Mouse (Mus musculus): ENCODE measurements at regions not wholly inside any gene's neighbourhood (a gene's known extent, or its start where the extent isn't known, plus 50 kb on each side); places are given as distances from the start of the nearest gene placed in this dataset.
A peak's percentile ranks its signal among the peaks of the same experiment; 100 is the strongest.

DNA sequence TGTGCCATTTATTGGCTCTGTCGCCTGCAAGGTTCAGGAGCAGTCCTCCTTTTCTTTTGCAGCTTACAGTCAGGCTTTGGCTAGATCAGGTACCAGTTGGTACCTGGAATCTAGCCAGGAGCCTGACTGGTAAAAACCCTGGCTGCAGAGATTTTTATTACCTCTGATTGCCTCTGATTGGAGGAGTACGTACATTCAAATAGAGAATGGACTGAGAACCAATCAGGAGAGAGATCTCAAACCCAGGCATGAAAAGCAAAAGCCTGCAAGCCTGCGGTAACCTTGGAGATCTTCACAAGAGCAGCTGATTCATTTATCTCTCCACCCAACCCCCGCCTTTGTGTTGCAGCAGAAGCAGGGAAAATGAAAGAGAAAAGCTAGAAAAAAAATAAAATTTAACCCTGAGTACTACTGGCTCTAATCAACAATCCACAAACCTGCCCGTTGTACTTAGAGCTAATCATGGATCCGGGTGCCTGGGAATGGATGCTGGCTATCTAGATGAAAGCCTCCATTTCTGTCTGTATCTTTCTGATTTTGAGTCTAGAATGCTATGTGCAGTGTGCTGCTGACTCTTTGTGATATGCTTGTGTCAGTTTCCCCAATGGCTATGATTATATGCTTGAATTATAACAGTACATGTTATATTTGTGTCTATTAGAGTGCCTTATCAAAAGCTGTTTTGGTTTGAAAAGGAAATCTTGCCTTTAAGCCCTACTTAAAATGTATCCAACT, 406.2 kb upstream of the Ndn start:
- DNase-seq (ENCODE audit: low read depth), result no peak

DNA sequence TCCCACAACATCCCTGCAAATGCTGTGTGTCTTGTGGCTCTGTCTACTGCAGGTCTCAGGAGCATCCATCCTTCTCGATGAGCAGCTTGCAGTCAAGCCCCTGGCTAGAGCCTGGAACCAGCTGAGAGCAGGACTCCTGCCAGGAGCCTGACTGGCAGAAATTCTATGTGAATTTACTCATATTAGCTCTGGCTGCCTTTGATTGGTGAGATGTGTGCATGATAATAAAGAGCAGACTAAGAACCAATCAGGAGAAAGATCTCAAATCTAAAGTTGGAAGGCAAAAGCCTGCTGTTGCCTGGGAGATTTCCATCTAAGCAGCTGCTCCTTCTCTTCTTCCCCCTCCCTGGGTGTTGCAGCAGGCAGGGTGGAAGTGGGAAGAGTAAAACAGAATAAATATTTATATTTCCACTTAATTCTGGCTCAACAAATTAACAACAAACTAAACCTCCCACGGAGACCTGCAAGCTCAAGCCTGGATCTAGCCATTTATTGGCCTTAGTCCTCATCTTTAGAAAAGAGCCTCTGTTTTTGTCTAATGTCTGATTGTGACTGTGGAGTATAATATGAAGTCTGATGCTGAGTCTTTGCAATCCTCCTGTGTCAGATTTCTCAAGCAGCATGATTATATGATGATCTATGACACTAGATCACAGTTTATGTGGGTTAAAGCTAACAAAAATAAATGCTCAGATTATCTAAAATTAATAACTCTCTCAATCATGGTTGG, 364.0 kb upstream of the Ndn start:
- peak; percentile 17 for DNase-seq (ENCODE audit: low read depth)

DNA sequence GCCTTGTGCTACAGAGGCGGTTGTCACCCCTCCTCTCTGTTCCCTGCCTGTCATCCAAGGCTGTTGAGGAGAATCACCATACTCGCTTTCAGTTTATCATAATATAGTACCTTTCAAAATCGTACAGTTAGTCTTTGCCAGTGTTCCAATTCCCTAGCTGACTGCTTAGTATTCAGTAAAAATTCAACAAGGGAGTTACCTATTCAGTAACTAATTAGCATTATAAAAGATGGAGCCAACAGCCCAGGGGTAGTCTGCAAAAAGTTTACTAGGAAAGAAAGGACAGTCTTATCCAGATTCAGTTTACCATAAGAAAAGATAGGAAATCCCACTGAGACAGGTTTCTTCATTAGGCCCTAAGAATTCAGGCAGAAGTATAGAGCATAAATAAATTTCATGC, 319.7 kb upstream of the Ndn start:
- DNase-seq (ENCODE audit: low read depth), result no peak

DNA sequence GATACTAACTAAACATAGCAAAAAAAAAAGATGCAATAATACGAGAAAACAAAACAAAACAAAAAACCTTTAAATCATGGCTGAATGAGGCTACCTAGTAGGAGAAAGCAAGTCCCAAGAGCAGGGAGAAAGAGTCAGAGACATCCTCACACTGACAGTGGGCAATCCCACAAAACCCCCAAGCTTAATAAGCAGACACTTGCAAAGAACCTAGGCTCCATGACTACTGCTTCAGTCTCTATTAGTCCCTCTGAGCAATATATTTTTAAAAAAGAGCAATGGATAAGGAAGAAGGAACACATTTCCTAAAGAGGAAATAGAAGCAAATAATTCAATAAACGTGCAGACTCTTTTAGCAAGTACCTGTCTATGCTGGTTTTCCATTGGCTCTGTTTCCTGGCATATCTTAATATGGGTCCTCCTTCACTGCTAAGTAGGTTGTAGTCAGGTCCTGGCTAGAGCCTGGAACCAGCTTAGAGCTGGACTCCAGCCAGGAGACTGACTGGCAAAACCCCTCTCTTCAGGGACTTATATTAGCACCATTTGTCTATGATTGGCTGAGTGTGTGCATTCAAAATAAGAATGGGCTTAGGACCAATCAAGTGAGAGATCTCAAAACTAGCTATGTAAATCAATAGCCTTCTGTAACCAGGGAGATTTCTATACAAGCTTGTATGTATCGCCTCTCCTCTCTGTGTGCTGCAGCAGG, 300.5 kb upstream of the Ndn start:
- DNase-seq (ENCODE audit: low read depth), result peak; percentile 2

DNA sequence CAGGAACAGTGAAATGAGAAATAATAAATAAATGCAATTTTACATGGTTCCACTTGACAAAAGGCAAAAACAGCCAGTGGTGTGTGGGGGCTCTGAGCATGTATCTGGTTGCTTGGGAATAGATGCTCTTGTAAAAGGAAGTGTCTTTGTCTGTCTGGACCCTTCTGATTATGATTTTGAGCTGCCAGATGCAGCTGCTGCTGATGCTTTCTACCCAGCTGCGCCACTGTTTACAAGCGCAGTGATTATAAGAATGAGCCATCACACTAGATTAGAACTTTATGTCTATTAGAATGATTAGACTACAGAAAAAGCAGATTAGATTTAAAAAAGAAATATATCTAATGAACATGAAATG, 299.9 kb upstream of the Ndn start:
- DNase-seq (ENCODE audit: low read depth), result no peak

DNA sequence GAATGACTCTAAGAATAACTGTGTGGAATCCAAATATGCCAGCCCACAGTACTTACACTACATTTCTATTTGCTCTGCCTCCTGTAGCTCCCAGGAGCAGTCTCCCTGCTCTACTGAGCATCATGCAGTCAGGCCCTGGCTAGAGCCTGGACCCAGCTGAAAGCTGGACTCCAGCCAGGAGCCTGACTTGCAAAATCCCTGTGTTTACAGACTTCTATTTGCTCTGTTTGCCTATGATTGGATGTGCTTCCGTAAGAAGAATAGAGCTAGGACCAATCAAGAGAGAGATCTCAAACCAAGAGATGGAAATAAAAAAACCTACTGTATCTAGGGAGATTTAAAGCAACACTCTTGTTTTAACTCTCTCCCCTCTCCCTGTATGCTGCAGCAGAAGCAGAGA, 267.8 kb upstream of the Ndn start:
- peak; percentile 53 for DNase-seq (ENCODE audit: low read depth)

DNA sequence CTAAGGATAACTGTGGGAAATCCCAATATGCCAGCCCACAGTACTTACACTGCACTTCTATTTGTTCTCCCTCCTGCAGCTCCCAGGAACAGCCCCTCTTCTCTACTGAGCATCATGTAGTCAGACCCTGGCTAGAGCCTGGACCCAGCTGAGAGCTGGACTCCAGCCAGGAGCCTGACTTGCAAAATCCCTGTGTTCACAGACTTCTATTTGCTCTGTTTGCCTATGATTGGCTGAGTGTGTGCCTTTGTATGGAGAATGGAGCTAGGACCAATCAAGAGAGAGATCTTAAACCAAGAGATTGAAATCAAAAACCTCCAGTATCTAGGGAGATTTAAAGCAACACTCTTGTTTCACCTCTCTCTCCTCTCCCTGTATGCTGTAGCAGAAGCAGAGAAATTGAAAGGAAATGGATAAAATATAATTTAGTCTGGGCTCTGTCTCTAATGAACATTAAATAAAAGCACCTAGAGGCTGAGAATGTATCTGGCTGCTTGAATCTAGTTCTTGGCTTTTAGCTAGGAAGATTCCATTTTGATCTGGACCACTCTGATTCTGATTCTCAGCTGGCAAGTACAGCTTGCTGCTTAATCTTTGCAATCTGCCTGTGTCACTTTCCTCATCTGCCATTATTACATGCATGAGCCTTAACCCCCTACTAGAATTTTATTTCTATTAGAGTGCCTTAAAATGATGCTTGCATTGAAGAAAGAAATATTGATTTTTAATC, 261.1 kb upstream of the Ndn start:
- DNase-seq (ENCODE audit: low read depth), result peak; percentile 28
